Mouse (Mus musculus) thymus, adult 18-20 months (tissue): Measurements from ENCODE around the gene Kalrn.
A peak's percentile ranks its signal among the peaks of the same experiment; 100 is the strongest.

Experiments used
- DNase-seq, 2 experiments: peaks; one replicate each; pipeline ENCODE4 v3.0.0; 2022; ENCODE audit warnings: mixed read lengths in 2 of 2

Gene Kalrn

DNA sequence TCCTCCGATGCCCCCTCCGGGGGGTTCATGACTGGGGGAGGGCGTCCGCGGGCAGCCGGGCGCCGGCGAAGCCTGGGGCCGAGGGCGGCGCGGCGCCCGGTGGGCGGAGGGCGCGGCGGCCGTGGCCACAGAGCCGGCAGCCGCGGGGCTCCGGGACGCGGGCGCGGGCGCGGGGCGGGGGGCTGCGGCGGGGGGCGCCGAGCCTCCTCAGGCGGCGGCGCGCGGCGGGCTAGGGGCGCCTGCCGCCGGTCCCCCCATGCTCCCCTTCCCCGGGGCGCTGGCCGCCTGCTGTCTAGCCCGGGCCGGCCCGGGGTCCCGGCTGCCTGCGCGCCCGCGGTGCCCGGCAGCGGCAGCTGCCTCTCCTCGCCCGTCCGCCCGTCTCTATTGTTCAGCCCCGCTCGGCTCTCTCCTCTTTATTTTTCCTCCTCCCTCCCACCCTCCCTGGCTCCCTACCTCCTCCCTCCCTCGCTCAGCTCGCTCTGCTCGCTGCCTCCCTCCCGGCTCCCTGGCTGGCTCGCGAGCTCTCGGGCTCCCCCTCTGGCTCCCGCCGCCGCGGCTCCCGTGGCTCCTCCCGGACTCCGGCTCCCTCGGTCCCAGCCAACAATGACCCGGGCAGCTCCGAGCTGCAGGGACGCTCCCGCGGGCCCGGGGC, at the start of gene Kalrn:
TSS of gene Kalrn (minus strand) at position 382 of the 652 bp plus-strand sequence.
- peak; percentile 22 to 33 for DNase-seq

DNA sequence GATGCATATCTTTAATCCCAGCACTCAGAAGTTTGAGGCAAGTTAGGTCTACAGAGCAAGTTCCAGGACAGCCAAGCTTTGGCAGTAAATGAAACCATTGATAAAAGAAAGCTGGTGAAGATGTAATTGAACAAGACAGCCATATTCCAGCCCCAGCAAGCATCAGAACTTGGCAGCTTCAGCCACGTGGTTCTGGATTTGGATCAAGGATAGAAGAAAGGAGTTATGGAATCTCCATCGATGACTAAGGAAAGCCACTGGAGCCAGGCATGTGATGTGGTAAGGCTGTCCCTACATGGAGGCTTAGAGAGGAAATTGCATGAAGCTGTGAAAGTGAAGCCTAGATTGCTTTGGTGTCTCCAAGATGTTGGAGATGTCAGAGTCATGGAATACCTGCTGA, 40.7 kb upstream of the Kalrn start:
- no peak for DNase-seq

DNA sequence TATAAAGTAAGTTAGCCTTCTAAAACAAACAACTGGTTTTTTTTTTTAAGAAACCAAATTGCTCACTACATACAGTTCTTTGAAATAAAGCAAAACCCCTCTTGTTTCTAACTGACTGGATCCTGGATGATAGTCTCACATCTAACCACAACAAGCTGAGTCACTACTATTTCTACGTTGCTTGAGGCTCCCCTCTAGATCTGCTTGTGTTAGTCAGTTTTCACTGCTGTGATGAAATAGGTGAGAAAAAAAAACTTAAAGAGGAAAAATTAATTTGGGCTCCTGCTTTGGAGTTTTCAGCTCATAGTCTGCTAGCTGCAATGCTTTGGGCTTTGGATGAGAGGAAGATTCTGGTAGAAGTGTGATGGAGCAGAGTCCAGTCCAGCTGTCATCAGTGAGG, 36.8 kb upstream of the Kalrn start:
- DNase-seq, result no peak

DNA sequence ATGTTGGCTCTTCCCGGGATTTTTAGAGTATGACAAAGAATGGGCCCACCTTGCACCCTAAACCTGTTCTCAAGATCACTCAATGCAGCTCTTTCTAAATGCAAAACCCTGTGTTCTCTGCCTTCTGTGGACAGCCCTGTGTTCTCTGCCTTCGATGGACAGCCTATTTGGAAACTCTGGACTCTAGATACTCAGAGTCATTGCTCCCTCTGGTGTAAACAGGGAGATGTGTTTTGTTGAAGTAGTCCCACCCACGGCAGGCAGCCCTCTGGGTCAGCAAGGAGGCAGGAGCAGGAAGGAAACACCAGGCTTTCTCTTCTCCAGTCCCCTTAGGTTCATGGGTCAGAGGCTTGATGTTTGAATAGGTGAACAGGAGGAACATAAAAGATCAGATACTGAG, 32.3 kb upstream of the Kalrn start:
- DNase-seq, result no peak

DNA sequence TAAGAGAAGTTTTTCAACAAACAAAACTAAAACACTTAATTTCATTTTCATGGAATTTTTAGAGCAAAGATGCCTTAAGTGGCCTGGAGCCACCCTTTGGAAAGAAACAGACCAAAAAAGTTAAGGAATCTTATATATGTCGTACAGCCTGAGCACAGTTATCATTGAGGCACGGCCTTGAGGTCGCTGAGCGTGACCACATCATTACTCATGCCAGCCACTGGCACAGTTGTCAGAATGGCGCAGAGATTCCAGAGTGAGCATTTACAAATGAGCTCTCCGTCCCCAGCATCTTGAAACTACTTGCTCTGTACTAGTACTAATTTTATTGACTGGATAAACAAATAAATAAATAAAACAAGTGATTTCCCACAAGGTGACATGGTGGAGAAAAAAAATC, 30.5 kb upstream of the Kalrn start:
- DNase-seq, result no peak

DNA sequence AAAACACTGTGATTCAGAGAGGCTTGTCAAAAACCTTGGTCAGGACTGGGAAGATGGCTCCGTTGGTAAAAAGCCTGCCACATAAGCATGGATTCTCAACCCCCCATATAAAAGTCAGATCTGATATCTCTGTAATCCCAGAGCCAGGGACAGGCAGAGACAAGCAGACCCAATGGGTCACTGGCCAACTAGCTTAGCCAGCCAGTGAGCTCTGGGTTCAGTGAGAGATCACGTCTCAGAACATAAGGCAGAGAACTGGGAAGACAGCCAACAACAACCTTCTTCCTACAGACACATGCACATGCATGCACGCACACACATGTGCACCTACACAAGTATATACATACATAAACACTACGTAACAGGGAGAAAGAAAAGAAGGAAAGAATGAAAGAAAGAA, 29.7 kb upstream of the Kalrn start:
- DNase-seq, result no peak

DNA sequence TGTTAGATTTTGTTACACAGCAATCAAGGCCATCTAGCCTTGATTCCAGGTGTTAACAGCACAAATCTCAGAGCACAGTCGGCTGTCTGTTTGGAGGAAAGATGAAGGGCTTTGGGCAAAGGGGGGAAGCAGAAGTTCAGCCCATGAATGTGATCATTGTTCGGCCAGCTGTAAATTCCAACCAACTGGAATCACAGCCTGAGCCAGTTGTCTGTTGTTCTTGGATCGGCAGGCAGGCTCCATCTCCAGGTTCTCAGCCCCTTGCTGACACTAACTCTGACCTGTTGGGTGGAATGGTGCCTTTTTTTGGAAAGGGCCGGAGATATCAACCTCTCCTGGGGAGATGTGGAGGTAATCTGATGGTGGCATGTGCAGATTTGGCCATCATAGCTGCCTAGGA, 28.6 kb upstream of the Kalrn start:
- no peak for DNase-seq

DNA sequence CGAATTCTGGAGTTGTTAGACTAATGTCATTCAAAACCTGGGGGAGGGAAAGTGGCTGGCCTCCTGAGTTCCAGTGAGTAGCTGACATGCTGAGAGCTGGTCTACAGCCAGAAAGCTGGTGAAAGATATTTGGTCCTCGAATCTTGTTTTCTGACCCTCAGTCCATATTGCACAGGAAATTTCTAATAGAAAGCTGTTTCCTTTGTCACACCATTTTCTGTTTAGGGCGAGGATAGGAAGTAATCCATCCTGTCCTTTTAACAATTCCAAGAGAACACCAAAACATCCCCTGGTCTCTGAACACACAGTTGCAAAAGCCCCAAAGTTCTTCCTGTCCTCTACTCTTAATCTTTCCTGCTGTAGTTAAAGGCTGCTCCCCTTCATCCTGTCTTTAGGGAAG, 22.0 kb upstream of the Kalrn start:
- no peak for DNase-seq

DNA sequence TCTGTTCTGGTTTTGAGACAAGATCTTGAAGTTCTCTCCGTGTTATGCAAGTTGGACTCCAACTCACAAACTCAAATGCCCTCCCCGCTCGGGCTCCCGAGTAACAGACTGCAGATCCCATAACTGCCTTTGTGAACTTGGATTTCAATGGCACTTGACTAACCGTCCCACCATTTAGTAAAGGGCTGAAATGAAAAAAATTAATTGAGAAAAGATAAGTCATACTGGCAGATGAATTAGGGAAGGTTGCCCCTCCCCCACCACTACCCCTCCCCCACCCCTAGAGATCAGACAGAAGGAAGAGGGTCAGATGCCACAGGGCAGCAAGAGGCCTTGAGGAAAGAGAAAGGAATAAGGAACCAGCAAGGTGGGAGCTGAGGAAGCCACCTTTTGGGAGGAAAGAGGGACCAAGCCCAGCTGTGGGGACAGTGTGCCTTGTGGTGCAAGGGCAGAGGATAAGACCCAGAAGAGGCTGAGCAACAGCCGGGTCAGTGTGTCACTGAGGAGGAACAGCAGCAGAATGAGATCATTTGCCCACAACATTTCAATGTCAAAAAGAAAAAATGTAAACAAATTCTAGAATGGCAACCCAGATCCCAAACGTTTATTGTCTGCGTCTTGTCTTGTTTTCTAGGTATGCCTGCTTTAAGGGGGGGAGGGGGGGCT, 21.4 kb upstream of the Kalrn start:
- DNase-seq, result no peak

DNA sequence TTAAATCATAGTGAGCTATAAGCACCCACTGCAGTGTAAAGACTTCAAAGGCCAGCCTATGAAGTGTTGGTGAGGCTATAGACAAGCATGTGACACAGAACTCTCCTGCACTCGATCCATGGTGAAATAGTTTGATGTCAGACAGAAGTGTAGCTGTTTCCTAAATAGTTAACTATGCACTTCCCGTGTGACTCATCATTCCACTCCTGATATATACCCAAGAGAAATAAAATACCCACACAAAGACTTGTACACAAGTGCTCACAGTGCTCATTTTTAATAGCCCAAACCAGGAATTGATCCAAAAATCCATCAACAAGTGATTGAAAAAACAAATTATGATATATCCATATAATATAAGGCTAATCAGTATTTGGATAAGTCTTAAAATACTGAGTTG, 19.4 kb upstream of the Kalrn start:
- no peak for DNase-seq

DNA sequence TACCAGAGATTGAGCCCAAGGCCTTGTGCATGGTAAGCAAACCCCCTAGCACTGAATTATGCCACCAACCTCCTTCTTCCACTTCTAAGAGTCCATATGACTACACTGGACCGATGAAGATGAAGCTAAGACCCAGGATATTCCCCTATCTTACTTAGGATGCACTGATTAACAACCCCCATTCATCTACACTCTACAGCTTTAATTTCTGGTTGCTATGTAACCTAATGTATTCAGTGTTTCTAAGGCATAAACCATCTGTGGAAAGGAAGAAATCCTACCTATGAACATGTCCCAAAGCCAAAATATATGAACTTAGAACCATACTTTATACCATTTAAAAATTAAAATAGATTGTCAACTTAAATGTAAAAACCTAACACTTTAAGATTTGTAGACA, 18.6 kb upstream of the Kalrn start:
- DNase-seq, result no peak

DNA sequence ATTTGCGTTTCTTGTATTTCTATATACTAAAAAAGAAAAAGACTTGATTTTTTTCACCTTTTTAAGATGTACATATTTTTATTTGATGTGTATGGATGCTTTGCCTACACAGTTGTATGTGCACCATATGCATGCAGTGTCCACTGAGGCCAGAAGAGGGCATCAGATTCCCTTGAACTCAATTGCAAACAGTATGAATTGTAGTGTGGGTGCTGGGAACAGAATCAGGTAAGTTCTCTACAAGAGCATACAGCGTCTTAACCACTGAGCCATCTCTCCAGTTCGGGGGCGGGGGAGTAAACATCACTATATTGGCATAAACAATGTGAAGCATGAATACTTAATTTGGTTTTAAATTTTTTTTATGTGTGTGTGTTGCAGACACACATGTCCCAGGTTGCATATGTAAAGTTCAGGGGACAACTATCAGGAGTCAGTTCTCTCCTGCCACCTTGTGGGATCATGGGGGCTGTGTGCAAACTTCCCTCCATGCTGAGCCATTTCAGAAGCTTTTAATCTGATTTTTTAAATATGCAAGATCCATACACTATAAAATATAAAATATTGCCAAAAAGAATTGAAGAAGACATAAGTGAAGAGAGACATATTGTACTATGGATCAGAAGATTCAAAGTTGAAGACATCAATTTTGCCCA, 6.5 kb upstream of the Kalrn start:
- no peak for DNase-seq

DNA sequence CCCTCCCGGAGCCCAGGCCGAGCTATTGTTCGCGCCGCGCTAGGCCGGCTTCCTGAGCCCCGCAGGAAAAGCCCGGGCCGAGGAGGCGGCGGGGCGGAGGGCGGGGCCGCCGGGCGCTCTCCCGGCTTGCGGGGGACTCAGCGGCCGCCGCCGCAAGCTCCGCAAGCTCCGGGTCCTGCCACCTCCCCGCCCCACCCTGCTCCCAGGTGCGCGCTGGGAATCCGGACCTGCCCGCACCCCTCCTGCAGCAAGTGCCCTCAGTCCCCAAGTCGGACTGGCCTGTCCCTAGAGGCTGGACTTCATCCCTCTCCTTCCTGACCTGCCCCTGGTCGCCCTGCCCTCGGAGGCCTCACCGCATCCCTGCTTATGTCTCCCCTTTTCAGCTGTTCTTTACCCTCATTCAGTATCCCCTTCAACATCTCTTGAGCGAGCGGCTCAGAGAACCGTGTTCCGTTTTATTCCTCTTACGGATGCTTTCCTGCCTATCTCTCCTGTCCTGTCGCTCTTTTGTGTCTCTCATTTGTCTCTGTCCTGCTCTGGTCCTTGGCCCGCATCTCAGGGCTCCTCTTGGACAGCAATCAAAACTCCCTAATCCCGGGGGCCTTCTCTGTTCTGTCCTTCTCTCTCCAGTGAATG, 642 bp upstream of the Kalrn start:
- DNase-seq, result no peak

DNA sequence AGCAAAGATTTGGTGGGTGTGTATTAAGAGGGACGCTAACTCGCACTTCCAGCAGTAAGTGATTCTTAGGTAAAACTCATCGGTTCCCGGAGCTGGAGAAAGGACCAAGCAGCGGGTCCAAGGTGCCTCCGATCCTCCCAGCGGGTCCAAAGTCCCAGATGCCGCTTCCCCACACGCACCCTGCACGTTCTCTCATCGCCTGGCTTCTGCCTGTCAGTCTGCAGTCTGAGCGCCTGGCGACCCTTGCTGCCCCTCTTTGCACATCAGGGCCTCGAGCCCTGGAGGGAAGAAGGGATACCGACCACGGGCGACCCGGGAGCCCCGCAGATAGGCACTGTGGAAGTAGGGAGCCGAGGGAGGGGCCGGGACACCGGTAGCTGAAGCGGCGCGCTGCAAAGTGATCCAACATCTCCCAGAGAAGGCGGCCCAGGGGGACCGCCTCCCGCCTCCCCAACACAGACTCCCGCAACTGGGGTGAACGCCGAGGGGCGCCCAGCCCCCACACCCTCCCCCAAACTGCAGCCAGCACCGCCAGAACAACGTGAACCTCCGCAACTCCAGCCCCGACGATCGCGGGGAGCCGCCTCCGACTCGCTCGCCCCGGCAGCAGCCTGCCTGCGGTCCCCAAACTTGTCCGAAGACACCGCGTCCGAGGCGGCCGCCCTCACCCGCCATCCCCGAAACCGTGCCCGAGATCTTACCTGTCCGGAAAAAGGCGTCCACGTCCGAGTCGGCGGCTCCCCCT, 754 bp downstream of the Kalrn start:
- no peak for DNase-seq

DNA sequence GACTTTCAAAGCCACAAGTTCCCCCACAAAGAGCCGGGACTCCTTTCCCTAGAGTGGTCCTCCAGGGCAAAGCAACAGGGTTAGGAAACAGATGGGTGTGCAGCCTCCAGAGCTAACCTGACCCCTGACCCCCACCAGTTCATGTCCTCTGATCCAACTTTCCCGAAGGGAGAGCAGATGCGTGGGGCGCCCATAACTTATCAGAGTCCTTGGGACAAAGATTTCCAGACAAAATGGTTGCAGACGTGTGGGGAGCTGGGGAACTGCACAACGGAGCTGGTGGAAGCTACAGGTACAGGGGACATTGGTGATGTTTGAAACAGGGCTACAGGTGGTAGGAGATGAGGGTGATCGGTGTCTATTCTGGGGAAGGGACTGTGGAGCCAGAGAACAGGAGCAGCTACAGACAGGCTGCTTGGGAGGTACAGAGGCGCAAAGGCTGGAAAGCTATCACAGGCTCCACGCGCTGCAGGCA, 1.4 kb downstream of the Kalrn start:
- no peak for DNase-seq

DNA sequence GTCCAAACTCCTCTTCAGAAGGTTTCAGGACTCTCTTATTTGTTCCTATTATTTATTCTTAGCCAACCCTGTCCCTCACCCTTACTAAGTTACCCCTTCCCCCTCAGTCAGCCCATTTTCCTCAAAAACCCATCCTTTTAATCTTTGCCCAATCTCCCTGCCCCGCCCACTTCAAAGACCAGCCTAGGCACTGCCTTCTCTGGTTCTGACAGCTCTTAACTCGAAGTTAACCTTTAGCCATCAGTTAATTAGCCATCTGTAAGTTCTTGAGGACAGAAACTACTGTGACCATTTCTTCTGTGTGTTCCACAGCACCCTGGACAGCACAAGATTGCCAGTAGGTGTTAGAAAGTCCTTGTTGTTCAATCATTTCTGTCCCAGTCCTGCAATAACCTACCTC, 3.4 kb downstream of the Kalrn start:
- no peak for DNase-seq

DNA sequence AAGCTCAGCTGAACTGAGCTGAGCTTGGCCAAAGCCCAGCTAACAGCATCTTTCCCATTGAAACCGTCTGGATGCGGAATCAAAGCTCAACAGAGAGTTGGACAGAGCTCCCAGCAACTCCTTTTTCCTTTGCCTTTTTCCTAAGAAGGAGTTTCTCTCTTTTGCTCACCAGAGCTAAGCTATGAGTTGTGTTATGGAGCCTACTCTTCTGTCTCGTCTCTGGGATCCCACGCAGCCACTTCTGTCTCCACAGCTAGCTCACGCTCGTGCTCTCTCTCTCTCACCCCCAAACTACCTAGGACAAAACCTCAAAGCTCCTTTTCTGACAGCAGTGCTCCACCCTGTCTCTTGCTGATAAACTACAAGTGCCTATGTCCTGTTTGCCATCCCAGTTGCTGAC, 4.5 kb downstream of the Kalrn start:
- DNase-seq, result no peak

DNA sequence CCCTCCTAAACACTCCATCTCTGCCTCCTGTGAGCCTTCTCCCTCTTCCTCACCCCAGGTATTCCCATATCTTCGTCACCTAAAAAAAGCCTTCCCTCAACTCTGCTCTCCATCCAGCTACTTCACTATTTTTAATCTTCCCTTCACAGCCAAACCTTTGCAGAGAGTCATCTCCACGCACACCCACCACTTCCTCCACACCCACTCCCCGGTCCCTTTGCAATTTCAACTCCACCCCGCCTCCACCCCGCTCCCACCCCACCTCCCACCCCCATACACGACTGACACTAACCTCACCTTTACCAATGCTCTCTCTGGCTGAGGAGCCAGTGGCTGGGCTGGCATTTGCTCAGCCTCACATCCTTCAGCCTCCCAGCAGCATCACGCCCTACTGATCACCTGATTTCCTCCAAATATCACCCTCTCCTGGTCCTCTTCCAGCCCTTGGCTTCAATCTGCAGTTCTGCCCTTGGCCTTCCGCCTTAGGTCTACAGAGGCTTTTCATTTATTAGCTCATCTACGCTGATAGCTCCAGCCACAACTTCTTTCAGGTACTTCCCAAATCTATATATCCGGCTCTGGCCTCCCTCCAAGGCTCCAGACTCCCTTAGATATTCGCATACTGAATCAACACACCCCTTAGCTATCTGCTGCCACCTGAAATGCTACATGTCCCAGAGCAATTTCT, 9.6 kb downstream of the Kalrn start:
- DNase-seq, result no peak

DNA sequence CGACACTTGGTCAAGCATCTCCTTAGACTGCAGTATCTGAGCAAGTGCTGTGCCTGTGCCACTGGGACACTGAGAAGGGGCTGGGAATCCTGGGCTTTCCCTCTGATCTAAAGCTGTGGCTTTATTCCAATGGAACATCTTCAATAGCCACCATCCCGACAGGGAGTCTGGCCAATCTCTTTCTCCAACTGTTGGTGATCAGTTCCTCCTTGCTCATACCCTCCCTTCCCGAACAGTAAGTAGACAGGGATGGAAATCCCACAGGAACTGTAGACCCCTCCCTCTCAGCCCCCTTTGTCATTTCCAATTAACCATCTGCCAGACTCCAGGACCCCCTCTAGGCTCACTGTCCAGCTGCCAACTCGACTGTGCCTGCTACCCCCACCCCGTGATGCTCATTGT, 11.6 kb downstream of the Kalrn start:
- DNase-seq, result no peak

DNA sequence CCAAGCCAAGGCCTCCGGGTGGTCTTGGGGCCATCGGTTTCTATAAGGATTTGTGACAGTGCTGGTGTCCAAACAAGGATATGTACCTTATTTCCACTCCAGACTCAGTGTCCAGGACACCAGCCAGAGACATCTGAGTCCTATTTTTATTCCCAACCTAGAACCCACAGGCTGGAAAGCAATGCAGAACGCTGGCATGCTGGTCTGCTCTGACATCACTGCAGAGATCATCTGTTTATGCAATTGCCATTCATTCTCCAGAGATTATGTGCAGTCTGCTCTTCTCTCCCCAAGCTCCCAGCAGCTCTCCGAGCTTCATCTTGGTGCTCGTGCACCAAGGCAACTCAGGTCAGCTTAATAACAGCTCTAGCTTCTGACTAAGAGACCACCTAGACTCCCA, 12.5 kb downstream of the Kalrn start:
- no peak for DNase-seq

DNA sequence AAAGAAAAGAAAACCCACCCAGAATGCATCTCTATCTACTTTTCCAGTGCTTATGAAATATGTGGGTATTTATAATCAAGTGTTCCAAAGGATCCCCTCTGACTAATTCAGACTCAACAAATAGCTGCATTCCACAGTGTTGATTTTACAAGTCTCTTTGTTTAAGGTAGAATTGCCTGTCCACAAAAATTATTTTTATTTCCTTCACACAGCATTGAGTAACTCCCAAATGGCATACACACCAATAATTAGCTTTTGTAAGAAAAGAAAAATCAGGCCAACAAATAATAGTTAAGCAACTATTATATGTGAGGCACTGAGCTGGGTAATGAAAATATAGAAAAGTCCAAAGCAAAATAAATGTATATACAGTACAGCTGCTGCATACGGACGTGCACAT, 12.9 kb downstream of the Kalrn start:
- DNase-seq, result no peak

DNA sequence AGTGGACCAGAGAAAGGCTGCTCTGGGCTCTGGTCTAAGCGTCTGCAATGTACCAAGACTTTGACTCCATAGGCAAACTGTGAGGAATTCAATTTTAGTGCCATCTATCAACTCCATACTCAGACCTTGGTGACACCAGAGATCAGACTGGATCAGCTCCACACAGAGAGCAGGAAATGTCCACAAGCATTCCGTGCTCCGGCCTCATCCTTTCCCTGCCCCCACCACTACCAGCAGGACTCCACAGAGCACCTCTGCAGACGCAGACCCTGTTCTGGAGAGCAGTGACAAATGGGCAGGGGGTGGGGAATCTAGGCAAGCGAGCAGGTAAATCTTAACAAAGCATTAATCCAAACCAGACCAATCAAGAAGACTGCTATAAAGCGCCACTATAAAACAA, 15.4 kb downstream of the Kalrn start:
- DNase-seq, result no peak

DNA sequence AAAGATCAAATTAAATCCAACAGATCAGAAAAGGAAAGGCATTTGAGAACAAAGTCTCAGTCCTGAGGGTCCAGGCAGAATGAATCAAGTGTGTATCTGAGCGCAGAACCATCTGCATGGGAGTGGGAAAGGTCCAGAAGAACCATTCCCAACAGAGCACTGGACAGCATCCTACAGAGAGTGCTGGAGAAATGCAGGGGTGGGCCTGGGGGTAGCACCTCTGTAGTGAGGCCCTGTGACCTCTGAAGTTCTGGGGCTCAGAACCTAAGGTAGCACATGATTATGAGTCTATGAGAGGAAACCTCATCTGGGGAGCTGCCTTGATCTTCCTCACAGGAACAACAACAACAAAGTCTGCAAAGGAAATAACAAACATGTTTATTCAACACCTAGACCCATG, 20.6 kb downstream of the Kalrn start:
- no peak for DNase-seq
